Mouse (Mus musculus) megakaryocyte, embryonic 14.5 days (primary cell): ENCODE results near the gene Msl1.

Source experiments
- FLI1 ChIP-seq: IDR thresholded peaks from 2 replicates; pipeline ENCODE4 v1.6.1; 2012; ENCODE audit warnings: low read length, inconsistent platforms, mixed read lengths
- GATA1 ChIP-seq: IDR thresholded peaks from 3 replicates; pipeline ENCODE4 v1.6.1; 2012; ENCODE audit warnings: mixed read lengths, low read length, inconsistent platforms, borderline replicate concordance

DNA sequence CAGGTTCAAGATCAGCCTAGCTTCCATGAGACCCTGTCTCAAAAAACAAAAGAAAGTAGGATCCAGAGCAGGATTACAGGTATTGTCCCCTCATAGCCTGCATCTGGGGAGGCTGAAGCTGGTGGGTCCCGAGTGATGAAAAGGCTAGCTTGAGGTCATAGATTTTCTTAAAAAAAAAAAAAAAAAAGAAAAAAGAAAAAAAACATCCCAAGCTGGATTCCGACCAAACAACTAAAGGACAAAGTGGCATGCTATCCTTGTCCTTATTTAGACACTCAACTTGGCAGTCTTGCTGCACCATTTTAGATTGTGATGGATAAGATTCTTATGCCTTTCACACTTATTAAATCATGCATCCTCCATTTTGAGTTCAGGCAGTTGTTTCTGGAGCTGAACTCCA lies 13.1 kb downstream of the Msl1 start:
- no peak for TF ChIP-seq GATA1
- no peak for TF ChIP-seq FLI1
